Mouse (Mus musculus) stomach, embryonic 16.5 days (tissue): Measurements from ENCODE around the gene Ercc4. TPM values are rescaled to one million over a fixed set of nuclear protein-coding genes. Genes with fewer than 3 reads are reported as not detected.
A peak's percentile ranks its signal among the peaks of the same experiment; 100 is the strongest.
"Not testable (repeated sequence)": the region's sequence is repeated elsewhere in the genome, so short reads cannot be mapped to it uniquely, and the experiment has no call there.

Experiments
- ATAC-seq: fragments of 200-750 bp; cut with Nextera tagmentation; 2 replicates; pipeline ENCODE4 v1.8.0; 2017; ENCODE audit warnings: moderate number of reproducible peaks, moderate TSS enrichment; ENCODE audit not compliant: insufficient read depth, low FRiP score
- H3K27ac ChIP-seq: fragments of 300-500 bp; sonication (generic); 2 replicates; pipeline ENCODE4 v1.5.1; 2014; ENCODE audit warnings: low read length
- H3K27me3 ChIP-seq: fragments of 300-500 bp; sonication (generic); 2 replicates; pipeline ENCODE4 v1.6.1; 2014; ENCODE audit warnings: low read length, control low read depth, mixed read lengths; ENCODE audit not compliant: control insufficient read depth, insufficient read depth
- H3K36me3 ChIP-seq: fragments of 300-500 bp; sonication (generic); 2 replicates; pipeline ENCODE4 v1.6.1; 2014; ENCODE audit warnings: low read length; ENCODE audit not compliant: control insufficient read depth, insufficient read depth
- H3K4me1 ChIP-seq: fragments of 300-500 bp; sonication (generic); 2 replicates; pipeline ENCODE4 v1.6.1; 2014; ENCODE audit warnings: low read length, control low read depth, mixed read lengths; ENCODE audit not compliant: control insufficient read depth, insufficient read depth
- H3K4me2 ChIP-seq: fragments of 300-500 bp; sonication (generic); 2 replicates; pipeline ENCODE4 v1.6.1; 2014; ENCODE audit warnings: low read depth, low read length, mixed read lengths
- H3K4me3 ChIP-seq: fragments of 300-500 bp; sonication (generic); replicated peaks from 2 replicates; pipeline ENCODE4 v1.5.1; 2014; ENCODE audit warnings: mild to moderate bottlenecking, low read length
- H3K9ac ChIP-seq: fragments of 300-500 bp; sonication (generic); 2 replicates; pipeline ENCODE4 v1.6.1; 2014; ENCODE audit warnings: low read length
- H3K9me3 ChIP-seq: fragments of 300-500 bp; sonication (generic); replicated peaks from 2 replicates; pipeline ENCODE4 v1.6.1; 2016; ENCODE audit warnings: low read length, control low read depth; ENCODE audit not compliant: control insufficient read depth
- WGBS: fragments of 180-500 bp; shearing (Covaris S2); extraction: QIAGEN DNeasy Blood & Tissue Kit; methylation state at CpG from one replicate; pipeline ENCODE4 v1.1.7; 2014; 5-methylcytosine and 5-hydroxymethylcytosine counted together
- polyA plus RNA-seq: library from polyadenylated mRNA; unstranded; fragments of >200 nt; fragmentation: Nextera tagmentation; extraction: Ambion mirVana; gene quantifications from 2 replicates; pipeline ENCODE4 v1.2.1, GENCODE M21; 2015

Gene Ercc4
- polyA plus RNA-seq, 1 experiment from 2014 or later, result 12.2 TPM

GRCm38 (mm10) chr16:13115466-13115865 is 6.0 kb downstream of the Ercc4 start:
- not testable (repeated sequence) for H3K4me1 ChIP-seq, ATAC-seq, H3K9me3 ChIP-seq, H3K4me3 ChIP-seq, H3K27me3 ChIP-seq, H3K9ac ChIP-seq, H3K4me2 ChIP-seq, H3K27ac ChIP-seq
- peaks cover 11% of the 10 kb centered on the region; the same call in 1 of the 2 replicates for H3K36me3 ChIP-seq
- WGBS, result 97% methylated on average over 3 of the region's 3 CpGs

- Histone ChIP-seq H3K9ac (no peak overlapping the region), H3K4me2 (no peak overlapping the region), H3K27ac (no peak overlapping the region), H3K9me3 (no peaks in the 10 kb centered on the region), H3K4me3 (no peak overlapping the region), H3K4me1 (no peaks in the 10 kb centered on the region), H3K36me3 (peaks cover 11% of the 10 kb centered on the region), H3K27me3 (no peaks in the 10 kb centered on the region)
- 60% methylated on average over 9 of the region's 9 CpGs for WGBS
- peak; percentile 74; the same call in 1 of the 2 replicates for ATAC-seq
Measured at GRCm38 (mm10) chr16:13117299-13117966, 7.9 kb downstream of the Ercc4 start.

- Histone ChIP-seq H3K9me3 (no peaks in the 10 kb centered on the region), H3K4me2 (no peak overlapping the region), H3K27ac (no peak overlapping the region), H3K4me3 (no peak overlapping the region), H3K27me3 (no peaks in the 10 kb centered on the region), H3K36me3 (peaks cover 8% of the 10 kb centered on the region), H3K4me1 (no peaks in the 10 kb centered on the region), H3K9ac (no peak overlapping the region)
- no peak for ATAC-seq
- 91% methylated on average over 7 of the region's 7 CpGs for WGBS
Measured at GRCm38 (mm10) chr16:13117967-13118430, 8.5 kb downstream of the Ercc4 start.

GRCm38 (mm10) chr16:13118754-13119294 is 9.3 kb downstream of the Ercc4 start:
- Histone ChIP-seq H3K4me2 (no peak overlapping the region), H3K9me3 (no peaks in the 10 kb centered on the region), H3K9ac (no peak overlapping the region), H3K27ac (no peak overlapping the region), H3K27me3 (no peaks in the 10 kb centered on the region), H3K4me3 (no peak overlapping the region), H3K36me3 (peaks cover under 1% of the 10 kb centered on the region), H3K4me1 (no peaks in the 10 kb centered on the region)
- no peak for ATAC-seq
- WGBS, result 81% methylated on average over 2 of the region's 2 CpGs

GRCm38 (mm10) chr16:13119641-13120350 is 10.3 kb downstream of the Ercc4 start:
- H3K9ac ChIP-seq, result no peak overlapping the region
- WGBS, result 90% methylated on average over 3 of the region's 3 CpGs
- H3K36me3 ChIP-seq, result no peaks in the 10 kb centered on the region; the same call in 1 of the 2 replicates
- no peak for ATAC-seq
- no peaks in the 10 kb centered on the region for H3K27me3 ChIP-seq
- H3K27ac ChIP-seq, result no peak overlapping the region
- no peaks in the 10 kb centered on the region for H3K4me1 ChIP-seq
- H3K4me2 ChIP-seq, result no peak overlapping the region
- H3K4me3 ChIP-seq, result no peak overlapping the region
- no peaks in the 10 kb centered on the region for H3K9me3 ChIP-seq

GRCm38 (mm10) chr16:13125357-13125756 is 15.9 kb downstream of the Ercc4 start:
- H3K4me2 ChIP-seq, result no peak overlapping the region
- 92% methylated on average over 8 of the region's 8 CpGs for WGBS

GRCm38 (mm10) chr16:13127566-13127965 is 18.1 kb downstream of the Ercc4 start:
- Histone ChIP-seq H3K4me1 (no peaks in the 10 kb centered on the region), H3K4me3 (no peak overlapping the region), H3K9ac (no peak overlapping the region), H3K4me2 (no peak overlapping the region), H3K27ac (no peak overlapping the region), H3K36me3 (peaks cover 23% of the 10 kb centered on the region), H3K27me3 (no peaks in the 10 kb centered on the region), H3K9me3 (no peaks in the 10 kb centered on the region)
- ATAC-seq, result no peak
- 93% methylated on average over 10 of the region's 10 CpGs for WGBS

More at GRCm38 (mm10) chr16:13125357-13125756, 15.9 kb downstream of the Ercc4 start:
- H3K4me3 ChIP-seq, result no peak overlapping the region
- no peaks in the 10 kb centered on the region for H3K9me3 ChIP-seq
- no peak overlapping the region for H3K9ac ChIP-seq
- H3K27me3 ChIP-seq, result no peaks in the 10 kb centered on the region
- no peaks in the 10 kb centered on the region for H3K4me1 ChIP-seq
- no peak overlapping the region for H3K27ac ChIP-seq
- H3K36me3 ChIP-seq, result peaks cover 16% of the 10 kb centered on the region
- ATAC-seq, result no peak

- Histone ChIP-seq H3K9ac (no peak overlapping the region), H3K27me3 (no peaks in the 10 kb centered on the region), H3K27ac (no peak overlapping the region), H3K9me3 (no peaks in the 10 kb centered on the region), H3K4me3 (no peak overlapping the region), H3K4me1 (no peaks in the 10 kb centered on the region), H3K36me3 (peaks cover 23% of the 10 kb centered on the region), H3K4me2 (no peak overlapping the region)
- WGBS, result 45% methylated on average over 14 of the region's 14 CpGs
- ATAC-seq, result no peak
Measured at GRCm38 (mm10) chr16:13130412-13130811, 20.9 kb downstream of the Ercc4 start.

- no peak for ATAC-seq
- 91% methylated on average over 6 of the region's 6 CpGs for WGBS
Measured at GRCm38 (mm10) chr16:13141220-13141619, 31.7 kb downstream of the Ercc4 start.

More at GRCm38 (mm10) chr16:13141220-13141619, 31.7 kb downstream of the Ercc4 start:
- no peak overlapping the region for H3K27ac ChIP-seq
- no peak overlapping the region for H3K4me2 ChIP-seq
- H3K4me3 ChIP-seq, result no peak overlapping the region
- H3K36me3 ChIP-seq, result peaks cover 4% of the 10 kb centered on the region
- H3K9ac ChIP-seq, result no peak overlapping the region
- H3K9me3 ChIP-seq, result no peaks in the 10 kb centered on the region
- no peaks in the 10 kb centered on the region for H3K27me3 ChIP-seq
- no peaks in the 10 kb centered on the region for H3K4me1 ChIP-seq
